18 mouse cellular contexts compared by ENCODE assay signal in genomic region chr14:48162446-48162845, GRCm38 (mm10). TPM values are rescaled to one million over a fixed set of nuclear protein-coding genes. Genes with fewer than 3 reads are reported as not detected.
DNase-seq lines count a peak whose midpoint lies in the region; ATAC-seq and TF ChIP-seq lines count a peak whose summit lies in the region.
"Had no signal": no experiment of that assay in that cellular context is flagged by ENCODE, and none has a peak within 500 bp of the region (broad histone marks: within the 10 kb centered on the region; RNA-seq: fewer than 3 reads in every experiment).

No protein-coding gene starts in this region.

- no peak overlapping the region for H3K9ac ChIP-seq in hindbrain, postnatal 0 days (replicated peaks; ENCODE audit: low read length)
- H3K9ac ChIP-seq: embryonic facial prominence, embryonic 12.5 days; heart, embryonic 13.5 days; hindbrain, embryonic 12.5 days; intestine, embryonic 15.5 days; limb, embryonic 12.5 days; liver, embryonic 14.5 days; midbrain, embryonic 15.5 days had no signal

- peak; percentile 71 for ATAC-seq in cerebellum, adult (ENCODE audit: insufficient number of reproducible peaks, low FRiP score, low TSS enrichment)
- no peak for ATAC-seq in hindbrain, postnatal 0 days
- no peak for ATAC-seq in activated CD4-positive, CD25-positive, alpha-beta regulatory T cell, adult 4 months
- ATAC-seq: intestine, embryonic 15.5 days; lung, postnatal 0 days; midbrain, embryonic 15.5 days had no signal

- no peak overlapping the region for H3K4me2 ChIP-seq in hindbrain, postnatal 0 days (ENCODE audit: low read depth, low read length)
- H3K4me2 ChIP-seq: embryonic facial prominence, embryonic 12.5 days; heart, embryonic 13.5 days; hindbrain, embryonic 12.5 days; intestine, embryonic 15.5 days; limb, embryonic 12.5 days; midbrain, embryonic 15.5 days had no signal

- H3K9me3 ChIP-seq in hindbrain, embryonic 10.5 days = 0 out of 2 replicates have a peak, but pooled peaks cover 6% of the 10 kb centered on the region
- H3K9me3 ChIP-seq in hindbrain, postnatal 0 days (ENCODE audit: low read length) = no peaks in the 10 kb centered on the region
- H3K9me3 ChIP-seq: embryonic facial prominence, embryonic 12.5 days; heart, embryonic 13.5 days; hindbrain, embryonic 12.5 days; intestine, embryonic 15.5 days; limb, embryonic 12.5 days; midbrain, embryonic 15.5 days had no signal

- TF ChIP-seq CTCF in hindbrain, postnatal 0 days (IDR thresholded peaks at IDR 0.05; ENCODE audit: low read depth) = no peak

- H3K27ac ChIP-seq in hindbrain, embryonic 10.5 days = peak overlapping the region; percentile 23; the same call in 1 of the 2 replicates
- H3K27ac ChIP-seq in hindbrain, postnatal 0 days = no peak overlapping the region
- H3K27ac ChIP-seq: embryonic facial prominence, embryonic 12.5 days; heart, embryonic 13.5 days; hindbrain, embryonic 12.5 days; intestine, embryonic 15.5 days; limb, embryonic 12.5 days; liver, embryonic 14.5 days; midbrain, embryonic 15.5 days had no signal

- no peak for DNase-seq in cerebellum, adult 11 months
- no peak for DNase-seq in hindbrain, embryonic 10.5 days (ENCODE audit: low spot score)
- DNase-seq in hindbrain, postnatal 0 days (ENCODE audit: low spot score) = no peak
- DNase-seq in ovary, postnatal 36 days (ENCODE audit: low spot score) = peak; percentile 73
- no peak for DNase-seq in ovary, postnatal 14 days (ENCODE audit: low spot score)
- DNase-seq in urinary bladder, postnatal 4 days (ENCODE audit: low spot score in 2 of 2) = no peak
- DNase-seq: gastrocnemius, postnatal 36 days; retina, postnatal 1 day had no signal

- peaks cover 20% of the 10 kb centered on the region for H3K36me3 ChIP-seq in hindbrain, embryonic 10.5 days
- H3K36me3 ChIP-seq in hindbrain, postnatal 0 days (ENCODE audit: insufficient read depth, low read length) = no peaks in the 10 kb centered on the region
- H3K36me3 ChIP-seq: embryonic facial prominence, embryonic 12.5 days; heart, embryonic 13.5 days; hindbrain, embryonic 12.5 days; intestine, embryonic 15.5 days; midbrain, embryonic 15.5 days had no signal

- no peak overlapping the region for H3K4me3 ChIP-seq in hindbrain, embryonic 10.5 days
- H3K4me3 ChIP-seq in hindbrain, postnatal 0 days (ENCODE audit: low read length) = no peak overlapping the region
- H3K4me3 ChIP-seq: embryonic facial prominence, embryonic 12.5 days; heart, embryonic 13.5 days; hindbrain, embryonic 12.5 days; intestine, embryonic 15.5 days; limb, embryonic 12.5 days; midbrain, embryonic 15.5 days had no signal

- H3K27me3 ChIP-seq in hindbrain, embryonic 10.5 days (ENCODE audit: insufficient read depth, poor library complexity, severe bottlenecking) = no peaks in the 10 kb centered on the region
- H3K27me3 ChIP-seq in hindbrain, postnatal 0 days (ENCODE audit: insufficient read depth, low read length) = no peaks in the 10 kb centered on the region
- H3K27me3 ChIP-seq: embryonic facial prominence, embryonic 12.5 days; hindbrain, embryonic 12.5 days; intestine, embryonic 15.5 days; limb, embryonic 12.5 days; midbrain, embryonic 15.5 days had no signal

- peaks cover 64% of the 10 kb centered on the region for H3K4me1 ChIP-seq in hindbrain, embryonic 10.5 days (replicated peaks)
- no peaks in the 10 kb centered on the region for H3K4me1 ChIP-seq in hindbrain, postnatal 0 days (ENCODE audit: insufficient read depth, low read length)
- H3K4me1 ChIP-seq: midbrain, embryonic 15.5 days had no signal

- 82% methylated on average over 14 of the region's 14 CpGs for WGBS in hindbrain, embryonic 10.5 days
- WGBS in hindbrain, postnatal 0 days = 76% methylated on average over 14 of the region's 14 CpGs

RNA-seq across cellular contexts. Expression of gene Peli2, which starts 41.8 kb away (rescaled TPM):
- polyA plus RNA-seq in hindbrain, embryonic 10.5 days (2016; fragmentation: Nextera tagmentation; extraction: Ambion mirVana) = 16.0 and 16.9 TPM in 2 replicates
- total RNA-seq in hindbrain, postnatal 0 days (2014; rRNA removed) = 38.8 and 63.6 TPM in 2 replicates
- 15.1 and 16.5 TPM in 2 replicates for polyA plus RNA-seq in hindbrain, postnatal 0 days (2015; fragmentation: Nextera tagmentation; extraction: Ambion mirVana)
- polyA plus RNA-seq in activated CD4-positive, CD25-positive, alpha-beta regulatory T cell, adult 4 months (2017; shearing (Covaris generic)) = under 1 TPM; 0.32 to 0.47 TPM

Comparison
In these comparisons a context has a peak if more than half of its experiments do, and no peak if none do; other contexts are left out.
1. RNA of gene Peli2, which starts 41.8 kb away (polyA plus RNA-seq): 16.0 to 16.9 TPM in hindbrain, embryonic 10.5 days and 15.1 to 16.5 TPM in hindbrain, postnatal 0 days; 0.32 to 0.47 TPM in activated CD4-positive, CD25-positive, alpha-beta regulatory T cell, adult 4 months; every median in the first group is over 10 times any median in the second.